Mouse (Mus musculus) mature B cell (primary cell): ENCODE measurements around the gene Slc9a6.

Experiments
- in situ Hi-C: fragments of 300-500 bp; cut with MboI; formaldehyde crosslinking; loops from 2 replicates; pipeline ENCODE4 v1.14.3; 2019

Gene Slc9a6

GRCm38 (mm10) chrX:56665226-56665973 is 55.8 kb downstream of the Slc9a6 start:
- in situ Hi-C loops: no loop called here

- in situ Hi-C loops: no loop called here
These were observed 57.7 kb downstream of the Slc9a6 start for GRCm38 (mm10) chrX:56667296-56667695.

- in situ Hi-C loops: no loop called here
These were observed 58.5 kb downstream of the Slc9a6 start for GRCm38 (mm10) chrX:56668051-56668450.

DNA sequence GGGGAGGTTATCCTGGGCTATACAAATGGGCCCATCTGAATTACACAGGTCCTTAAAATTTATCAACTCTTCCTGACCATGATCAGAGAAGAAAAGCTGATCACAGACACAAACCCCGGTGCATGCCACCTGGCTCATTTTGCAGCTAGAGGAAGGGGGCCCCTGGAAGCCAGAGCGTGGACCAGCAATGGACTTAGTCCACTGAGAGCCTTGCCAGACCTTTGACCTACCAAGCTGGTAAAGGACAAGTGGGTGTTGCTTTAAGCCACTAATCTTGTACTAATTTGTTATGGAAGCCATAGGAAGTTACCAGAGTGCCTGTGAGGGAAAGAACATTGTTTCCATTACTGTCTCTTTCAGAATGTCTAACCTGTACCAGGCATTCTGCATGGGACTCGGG is 58.9 kb downstream of the Slc9a6 start:
- in situ Hi-C loops: no loop called here

DNA sequence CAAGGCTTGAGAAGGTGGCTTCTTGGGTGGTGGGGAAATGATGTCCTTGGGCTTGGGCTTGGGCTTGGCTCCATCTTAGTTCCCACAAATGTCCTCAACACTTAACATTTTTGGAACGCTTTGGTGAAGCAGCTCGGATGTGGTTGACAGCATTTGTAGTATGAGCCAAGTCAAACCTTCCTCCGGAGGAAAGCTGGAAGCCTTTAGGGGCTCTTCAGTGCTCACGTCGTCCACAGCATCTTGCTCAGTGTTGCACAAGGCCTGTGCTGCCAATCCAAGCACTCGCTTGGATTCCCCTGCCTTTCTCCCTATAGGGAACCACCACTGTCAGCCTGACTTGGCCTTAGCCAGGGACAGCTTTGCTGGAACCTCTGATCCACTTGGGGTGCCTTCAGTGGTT is 66.0 kb downstream of the Slc9a6 start:
- in situ Hi-C loops: no loop called here

- in situ Hi-C loops: no loop called here
These were observed 68.2 kb downstream of the Slc9a6 start for GRCm38 (mm10) chrX:56677736-56678135.

- in situ Hi-C loops: no loop called here
These were observed 69.5 kb downstream of the Slc9a6 start for GRCm38 (mm10) chrX:56679066-56679465.

- in situ Hi-C loops: no loop called here
These were observed 72.7 kb downstream of the Slc9a6 start for GRCm38 (mm10) chrX:56682156-56682720.

GRCm38 (mm10) chrX:56683521-56683920 is 74.0 kb downstream of the Slc9a6 start:
- in situ Hi-C loops: no loop called here

DNA sequence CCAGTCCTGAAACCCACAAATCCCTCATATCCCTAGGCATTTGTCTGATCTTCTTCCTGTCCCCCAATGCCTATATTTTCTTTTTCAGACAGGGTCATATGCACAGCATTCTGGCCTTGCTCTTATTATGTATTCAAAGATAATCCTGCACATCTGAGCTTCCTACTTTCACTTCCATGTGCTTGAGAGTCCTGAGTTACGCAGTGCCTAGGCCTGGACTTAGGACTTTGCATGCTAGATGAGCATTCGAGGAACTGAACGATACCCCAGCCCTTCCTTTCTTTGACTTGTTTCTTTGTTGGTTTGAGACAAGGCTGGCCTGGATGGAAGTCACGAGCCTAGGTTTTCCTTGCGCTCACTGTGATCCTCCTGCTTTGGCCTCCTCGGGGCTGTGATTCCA is 83.0 kb downstream of the Slc9a6 start:
- in situ Hi-C loops: no loop called here

GRCm38 (mm10) chrX:56694539-56694938 is 85.0 kb downstream of the Slc9a6 start:
- in situ Hi-C loops: no loop called here

DNA sequence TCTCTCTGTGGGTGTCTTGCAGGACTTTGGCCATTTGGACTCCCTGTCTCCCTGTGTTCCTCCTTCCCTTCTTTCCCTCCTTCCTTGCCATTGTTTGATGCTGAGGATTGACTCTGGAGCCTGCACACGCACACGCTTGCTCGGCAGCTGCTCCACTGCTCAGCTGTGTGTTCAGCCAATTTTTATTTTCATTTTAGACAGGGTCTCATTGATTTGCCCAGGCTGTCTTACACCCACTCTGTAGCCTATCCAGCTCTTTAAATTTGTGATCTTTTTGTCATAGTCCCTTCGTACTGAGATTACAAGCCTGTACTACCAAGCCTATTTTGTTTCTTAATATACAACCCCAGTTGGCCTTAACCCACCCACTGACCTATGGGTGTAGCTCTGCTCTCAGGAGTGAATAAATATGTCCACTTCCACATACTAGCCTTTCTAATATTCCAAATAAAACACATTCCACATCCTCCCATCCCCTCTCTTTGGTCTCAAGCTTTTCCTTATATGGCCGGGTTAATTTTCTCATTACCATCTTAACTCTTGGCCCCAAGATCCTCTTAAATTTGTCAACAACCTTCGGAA is 87.7 kb downstream of the Slc9a6 start:
- in situ Hi-C loops: no loop called here

GRCm38 (mm10) chrX:56697886-56698285 is 88.3 kb downstream of the Slc9a6 start:
- in situ Hi-C loops: no loop called here

GRCm38 (mm10) chrX:56701261-56701660 is 91.7 kb downstream of the Slc9a6 start:
- in situ Hi-C loops: no loop called here

GRCm38 (mm10) chrX:56703965-56704562 is 94.5 kb downstream of the Slc9a6 start:
- in situ Hi-C loops: no loop called here

DNA sequence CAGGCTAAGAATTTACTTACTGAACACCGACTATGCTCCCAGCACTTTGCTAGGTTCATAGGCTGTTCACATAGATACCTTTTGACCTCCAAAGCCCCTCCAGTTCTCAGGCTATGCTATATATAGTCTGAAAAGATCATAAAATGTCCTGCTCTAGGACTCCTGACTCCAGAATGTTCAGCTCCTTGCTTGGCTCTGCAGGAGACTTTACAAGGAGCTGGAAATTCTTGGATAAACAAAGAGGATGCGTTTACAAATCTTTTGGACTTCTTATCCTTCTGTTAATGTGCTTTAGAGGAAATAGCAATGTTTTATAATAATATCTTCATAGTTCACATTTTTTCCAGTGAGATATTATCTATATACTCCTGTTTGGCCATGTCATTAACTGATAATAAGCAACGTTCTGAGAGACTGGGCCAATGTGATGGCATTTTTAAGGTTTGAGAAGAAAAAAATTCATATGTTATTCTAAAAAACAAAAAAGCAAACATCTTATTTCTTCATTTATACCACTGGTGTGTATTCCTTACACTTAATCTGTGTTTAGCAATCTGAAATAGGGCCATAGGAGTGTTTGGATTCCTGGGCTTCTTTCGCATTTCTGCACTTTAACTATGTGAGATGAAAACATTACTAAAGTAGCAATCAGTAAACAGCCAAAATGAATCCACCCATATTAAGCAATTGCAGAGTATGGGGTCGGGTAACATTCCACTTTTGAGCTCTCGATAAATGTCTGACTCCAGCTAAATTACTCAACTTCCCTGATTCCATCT is 99.2 kb downstream of the Slc9a6 start:
- in situ Hi-C loops: no loop called here

GRCm38 (mm10) chrX:56710522-56710921 is 101.0 kb downstream of the Slc9a6 start:
- in situ Hi-C loops: no loop called here

DNA sequence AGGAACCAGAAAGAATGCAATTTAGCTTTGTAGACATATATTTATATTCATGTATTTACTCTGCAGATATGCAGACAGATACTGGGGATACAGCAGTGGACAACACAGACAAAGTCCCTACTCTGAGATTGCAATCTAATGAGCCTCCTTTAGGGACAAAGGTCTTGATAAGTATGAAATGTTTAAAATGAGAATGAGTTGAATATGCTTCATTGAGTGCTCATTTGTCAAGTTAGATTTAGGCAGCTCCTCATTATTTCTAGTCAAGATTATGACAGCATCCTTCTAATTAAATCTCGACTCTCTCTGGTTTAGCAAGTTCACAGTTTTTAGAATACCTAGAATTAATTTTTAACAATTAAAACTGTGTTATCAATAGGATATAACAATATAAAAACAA is 103.1 kb downstream of the Slc9a6 start:
- in situ Hi-C loops: no loop called here
